Mouse (Mus musculus): ENCODE data around the gene Olfr305.
"Not testable (repeated sequence)": the region's sequence is repeated elsewhere in the genome, so short reads cannot be mapped to it uniquely, and the experiment has no call there.

The Olfr305 gene

DNA sequence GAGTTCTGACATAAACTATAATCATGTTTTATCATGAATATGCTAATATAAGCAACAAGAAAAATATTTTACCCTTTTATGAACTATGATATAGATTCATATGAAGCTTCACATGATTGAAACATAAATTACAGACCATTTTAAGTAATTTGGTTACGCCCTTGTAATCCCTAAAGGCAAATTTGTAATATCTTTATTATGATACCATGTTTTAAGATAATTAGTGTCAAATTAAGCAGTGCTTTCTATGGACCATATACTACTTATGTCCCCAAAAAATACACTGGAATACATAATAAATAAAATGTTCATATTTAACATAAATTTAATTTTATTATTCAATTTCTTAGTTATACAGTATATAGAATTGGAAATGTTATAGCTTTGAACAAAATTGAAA is at the start of gene Olfr305:
Gene Olfr305 (minus strand): TSS at position 101 of the 400 bp plus-strand sequence.
- DNase-seq (ENCODE audit: inconsistent ontology term) = no peak

GRCm38 (mm10) chr7:86403546-86403945 is 36.8 kb upstream of the Olfr305 start, which contains the start of gene Olfr301:
Gene Olfr301, plus strand, starts transcription at chr7:86403846.
- DNase-seq (ENCODE audit: inconsistent ontology term) = no peak

DNA sequence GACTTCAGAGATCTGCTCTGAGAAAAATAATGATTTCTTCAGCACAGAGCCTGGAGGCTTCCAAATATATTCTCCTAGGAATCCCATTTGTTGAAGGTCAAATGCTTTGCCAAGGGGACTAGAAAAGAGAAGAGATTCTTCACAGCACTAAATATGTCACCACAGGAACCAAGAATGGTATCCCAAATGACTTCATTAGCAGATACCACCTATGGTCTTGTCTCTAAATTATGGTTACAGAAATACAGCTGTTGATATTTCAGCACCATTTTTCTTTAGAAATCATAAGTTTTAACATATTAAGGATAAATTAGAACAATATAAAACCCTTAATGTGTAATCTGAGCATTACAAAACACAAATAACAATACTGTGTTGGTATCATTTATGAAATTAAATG is 31.0 kb upstream of the Olfr305 start, which contains the start of gene Olfr303:
Gene Olfr303 (minus strand): TSS at position 101 of the 400 bp plus-strand sequence.
- no peak for DNase-seq (ENCODE audit: inconsistent ontology term)

GRCm38 (mm10) chr7:86386558-86386957 is 19.8 kb upstream of the Olfr305 start, which contains the start of gene Olfr304:
Gene Olfr304, minus strand, starts transcription at chr7:86386658.
- no peak for DNase-seq (ENCODE audit: inconsistent ontology term)

- no peak for DNase-seq (ENCODE audit: inconsistent ontology term)
These were observed 19.0 kb upstream of the Olfr305 start for GRCm38 (mm10) chr7:86385769-86386168.

DNA sequence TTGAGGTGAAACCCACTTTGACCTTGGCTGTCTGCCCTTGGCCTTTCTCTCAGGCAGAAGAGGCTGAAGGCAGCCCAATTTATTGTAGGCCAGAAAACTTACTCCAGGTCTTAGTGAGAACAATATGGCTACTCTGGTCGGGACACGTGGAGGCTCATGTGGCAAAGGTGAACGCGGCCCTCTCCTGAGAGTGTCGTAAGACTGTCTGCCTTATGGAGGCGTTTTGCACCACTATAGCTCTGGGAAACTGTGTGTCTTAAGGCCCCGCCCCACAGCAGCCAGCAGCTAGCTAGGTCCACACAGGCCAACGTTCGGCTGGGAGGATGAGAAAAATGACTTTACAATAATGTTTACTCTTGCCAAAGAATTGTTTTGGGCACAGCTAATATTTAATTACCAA is 20.4 kb downstream of the Olfr305 start:
- DNase-seq (ENCODE audit: inconsistent ontology term) = not testable (repeated sequence)

- DNase-seq (ENCODE audit: inconsistent ontology term) = no peak
These were observed 22.5 kb downstream of the Olfr305 start for GRCm38 (mm10) chr7:86344253-86344652.

DNA sequence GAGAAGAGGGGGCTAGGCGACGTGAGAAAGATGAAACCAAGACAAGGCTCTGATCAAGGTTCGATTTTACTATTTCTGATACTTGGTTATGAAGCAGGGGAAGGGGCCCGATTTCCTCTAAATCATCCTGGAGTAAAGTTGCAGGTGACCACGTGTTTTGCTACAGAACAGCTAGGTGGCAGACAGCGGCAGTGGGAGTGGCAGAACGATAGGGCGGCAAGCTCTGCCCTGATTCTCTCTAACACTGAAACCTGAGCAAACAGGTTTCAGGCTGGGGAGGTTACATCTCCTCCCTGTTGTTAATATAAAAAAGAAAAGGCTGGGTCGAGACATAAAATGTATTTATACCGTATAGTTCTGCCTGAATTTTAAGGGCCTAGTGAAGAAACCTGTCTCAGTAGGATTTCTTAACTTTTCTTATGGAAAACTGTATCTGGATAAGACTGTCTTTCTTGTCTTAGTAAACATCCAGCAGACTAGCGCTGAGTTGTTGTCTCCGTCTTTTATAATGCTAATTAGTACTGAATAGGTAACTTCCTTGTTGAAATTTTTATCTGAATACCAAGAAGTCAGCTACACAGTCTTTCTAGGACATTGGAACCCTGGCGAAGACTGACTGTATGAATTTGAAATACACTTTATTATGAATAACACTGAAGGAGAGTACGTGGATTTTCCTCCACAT is 23.7 kb downstream of the Olfr305 start:
- DNase-seq (ENCODE audit: inconsistent ontology term) = no peak

GRCm38 (mm10) chr7:86337486-86337885 is 29.2 kb downstream of the Olfr305 start, which contains the start of gene Olfr307:
Gene Olfr307, minus strand, starts transcription at chr7:86337586.
- no peak for DNase-seq (ENCODE audit: inconsistent ontology term)

DNA sequence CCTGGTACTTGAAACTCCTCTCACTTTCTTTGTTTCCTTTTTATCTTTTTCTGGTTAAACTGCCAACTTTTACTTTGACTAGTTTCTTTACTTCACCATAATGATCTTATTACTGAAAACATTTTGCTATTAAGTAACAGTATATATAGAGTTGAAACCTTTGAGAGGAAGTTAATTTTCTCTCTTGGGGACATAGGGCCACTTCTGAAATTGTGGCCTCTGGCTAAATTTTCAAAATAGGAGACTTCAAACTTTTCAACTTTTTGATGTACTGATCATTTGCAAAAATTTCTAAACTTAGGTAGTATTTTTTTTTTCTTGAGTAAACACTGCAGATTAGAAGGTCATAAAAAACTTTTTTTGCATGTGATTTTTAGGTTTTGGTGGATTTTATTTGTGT is 41.2 kb downstream of the Olfr305 start, which contains the start of gene Olfr308:
Gene Olfr308 (minus strand): TSS at position 101 of the 400 bp plus-strand sequence.
- no peak for DNase-seq (ENCODE audit: inconsistent ontology term)

DNA sequence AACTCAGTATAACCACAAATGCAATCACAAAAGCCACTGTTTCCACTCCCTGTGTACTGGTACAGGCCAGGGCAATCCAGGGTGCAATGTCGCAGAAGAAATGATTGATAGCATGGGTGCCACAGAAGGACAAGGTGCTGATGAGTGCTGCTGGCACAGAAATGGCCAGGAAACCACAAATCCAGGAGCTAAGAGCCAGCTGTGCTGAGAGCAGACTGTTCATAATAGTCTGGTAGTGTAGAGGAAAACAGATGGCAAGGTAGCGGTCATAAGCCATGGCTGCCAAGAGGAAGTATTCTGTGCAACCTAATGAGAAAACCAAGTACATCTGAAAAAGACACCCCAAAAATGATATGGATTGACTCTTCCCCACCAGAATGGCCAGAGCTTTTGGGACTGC is 45.4 kb downstream of the Olfr305 start:
- no peak for DNase-seq (ENCODE audit: inconsistent ontology term)

DNA sequence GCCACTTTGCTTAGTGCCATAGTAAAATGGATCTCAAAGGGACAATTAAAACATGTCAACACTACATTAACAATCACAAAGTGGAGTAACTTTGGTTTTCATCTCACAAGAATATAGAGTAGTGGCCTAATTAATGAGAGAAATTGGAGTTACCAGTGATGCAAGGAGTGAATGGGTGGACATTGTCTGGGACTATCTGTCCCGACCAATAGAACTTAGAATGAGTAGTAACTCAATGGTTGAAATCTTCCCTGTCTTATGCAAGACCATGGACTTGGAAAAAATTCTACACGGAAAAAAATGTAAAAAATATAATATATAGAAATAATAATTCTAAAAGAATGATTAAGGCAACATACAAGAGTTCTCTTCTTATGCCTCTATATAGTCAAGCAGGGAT is 53.1 kb downstream of the Olfr305 start, which contains the start of gene Olfr309:
Gene Olfr309 (minus strand): TSS at position 101 of the 400 bp plus-strand sequence.
- no peak for DNase-seq (ENCODE audit: inconsistent ontology term)
